Mouse (Mus musculus) stomach, embryonic 16.5 days (tissue): Measurements from ENCODE around the gene Aup1. TPM values are rescaled to one million over a fixed set of nuclear protein-coding genes. Genes with fewer than 3 reads are reported as not detected.

ENCODE experiments used
- ATAC-seq: fragments of 200-750 bp; cut with Nextera tagmentation; 2 replicates; pipeline ENCODE4 v1.8.0; 2017; ENCODE audit warnings: moderate number of reproducible peaks, moderate TSS enrichment; ENCODE audit not compliant: insufficient read depth, low FRiP score
- H3K27ac ChIP-seq: fragments of 300-500 bp; sonication (generic); 2 replicates; pipeline ENCODE4 v1.5.1; 2014; ENCODE audit warnings: low read length
- H3K27me3 ChIP-seq: fragments of 300-500 bp; sonication (generic); 2 replicates; pipeline ENCODE4 v1.6.1; 2014; ENCODE audit warnings: low read length, control low read depth, mixed read lengths; ENCODE audit not compliant: control insufficient read depth, insufficient read depth
- H3K36me3 ChIP-seq: fragments of 300-500 bp; sonication (generic); 2 replicates; pipeline ENCODE4 v1.6.1; 2014; ENCODE audit warnings: low read length; ENCODE audit not compliant: control insufficient read depth, insufficient read depth
- H3K4me1 ChIP-seq: fragments of 300-500 bp; sonication (generic); 2 replicates; pipeline ENCODE4 v1.6.1; 2014; ENCODE audit warnings: low read length, control low read depth, mixed read lengths; ENCODE audit not compliant: control insufficient read depth, insufficient read depth
- H3K4me2 ChIP-seq: fragments of 300-500 bp; sonication (generic); 2 replicates; pipeline ENCODE4 v1.6.1; 2014; ENCODE audit warnings: low read depth, low read length, mixed read lengths
- H3K4me3 ChIP-seq: fragments of 300-500 bp; sonication (generic); replicated peaks from 2 replicates; pipeline ENCODE4 v1.5.1; 2014; ENCODE audit warnings: mild to moderate bottlenecking, low read length
- H3K9ac ChIP-seq: fragments of 300-500 bp; sonication (generic); 2 replicates; pipeline ENCODE4 v1.6.1; 2014; ENCODE audit warnings: low read length
- H3K9me3 ChIP-seq: fragments of 300-500 bp; sonication (generic); replicated peaks from 2 replicates; pipeline ENCODE4 v1.6.1; 2016; ENCODE audit warnings: low read length, control low read depth; ENCODE audit not compliant: control insufficient read depth
- WGBS: fragments of 180-500 bp; shearing (Covaris S2); extraction: QIAGEN DNeasy Blood & Tissue Kit; methylation state at CpG from one replicate; pipeline ENCODE4 v1.1.7; 2014; 5-methylcytosine and 5-hydroxymethylcytosine counted together
- polyA plus RNA-seq: library from polyadenylated mRNA; unstranded; fragments of >200 nt; fragmentation: Nextera tagmentation; extraction: Ambion mirVana; gene quantifications from 2 replicates; pipeline ENCODE4 v1.2.1, GENCODE M21; 2015

Aup1 gene
- polyA plus RNA-seq, 1 experiment from 2014 or later: 228 TPM

- H3K27me3 ChIP-seq: no peaks in the 10 kb centered on the region
- WGBS: under 1% methylated on average over 50 of the region's 50 CpGs
- H3K4me3 ChIP-seq: peak within 1 kb of the TSS; percentile 92
- no peaks in the 10 kb centered on the region for H3K9me3 ChIP-seq
- H3K36me3 ChIP-seq: no peaks in the 10 kb centered on the region
- peaks cover 15% of the 10 kb centered on the region for H3K4me1 ChIP-seq
- H3K27ac ChIP-seq: peak within 1 kb of the TSS; percentile 81
- H3K9ac ChIP-seq: peak within 1 kb of the TSS; percentile 93
- H3K4me2 ChIP-seq: peak within 1 kb of the TSS; percentile 89
- ATAC-seq: peak; percentile 9
Measured at GRCm38 (mm10) chr6:83054871-83055431, 630 bp downstream of the Aup1 start, which contains the start of gene Htra2. Gene Htra2, minus strand, starts transcription at chr6:83055273.

GRCm38 (mm10) chr6:83057790-83058189 is 3.5 kb downstream of the Aup1 start, which contains the start of gene Dqx1:
Gene Dqx1, plus strand, starts transcription at chr6:83057844.
- Histone ChIP-seq H3K36me3 (no peaks in the 10 kb centered on the region), H3K9ac (peak within 1 kb of the TSS; percentile 57), H3K4me1 (peaks cover 12% of the 10 kb centered on the region), H3K27me3 (peaks cover 8% of the 10 kb centered on the region), H3K4me3 (peak within 1 kb of the TSS; percentile 32), H3K4me2 (peak within 1 kb of the TSS; percentile 43), H3K9me3 (no peaks in the 10 kb centered on the region), H3K27ac (peak within 1 kb of the TSS; percentile 58; the same call in 1 of the 2 replicates)
- peak; percentile 59 for ATAC-seq
- WGBS: 36% methylated on average over 3 of the region's 3 CpGs

GRCm38 (mm10) chr6:83058725-83059124 is 4.4 kb downstream of the Aup1 start:
- H3K9me3 ChIP-seq: no peaks in the 10 kb centered on the region
- ATAC-seq: no peak
- WGBS: 89% methylated on average over 2 of the region's 2 CpGs
- H3K36me3 ChIP-seq: no peaks in the 10 kb centered on the region
- peak overlapping the region; percentile 32 for H3K4me3 ChIP-seq
- H3K4me2 ChIP-seq: peak overlapping the region; percentile 43
- peak overlapping the region; percentile 57 for H3K9ac ChIP-seq
- H3K27me3 ChIP-seq: peaks cover 17% of the 10 kb centered on the region
- peaks cover 9% of the 10 kb centered on the region for H3K4me1 ChIP-seq
- no peak overlapping the region for H3K27ac ChIP-seq

- Histone ChIP-seq H3K27me3 (peaks cover 87% of the 10 kb centered on the region), H3K4me3 (no peak overlapping the region), H3K9me3 (no peaks in the 10 kb centered on the region), H3K4me1 (peaks cover 7% of the 10 kb centered on the region), H3K36me3 (no peaks in the 10 kb centered on the region), H3K9ac (no peak overlapping the region), H3K4me2 (no peak overlapping the region), H3K27ac (no peak overlapping the region)
- ATAC-seq: no peak
- 33% methylated on average over 8 of the region's 8 CpGs for WGBS
Measured at GRCm38 (mm10) chr6:83065995-83066394, 11.7 kb downstream of the Aup1 start.

GRCm38 (mm10) chr6:83066441-83066840 is 12.1 kb downstream of the Aup1 start:
- Histone ChIP-seq H3K4me1 (peaks cover 11% of the 10 kb centered on the region), H3K4me2 (no peak overlapping the region), H3K4me3 (no peak overlapping the region), H3K27me3 (peaks cover 92% of the 10 kb centered on the region), H3K9me3 (no peaks in the 10 kb centered on the region), H3K9ac (no peak overlapping the region), H3K27ac (no peak overlapping the region), H3K36me3 (no peaks in the 10 kb centered on the region)
- WGBS: 32% methylated on average over 6 of the region's 6 CpGs
- ATAC-seq: no peak

GRCm38 (mm10) chr6:83068221-83068620 is 13.9 kb downstream of the Aup1 start:
- no peak for ATAC-seq
- no peak overlapping the region; the same call in 1 of the 2 replicates for H3K4me2 ChIP-seq
- no peaks in the 10 kb centered on the region for H3K36me3 ChIP-seq
- H3K9me3 ChIP-seq: no peaks in the 10 kb centered on the region
- H3K4me1 ChIP-seq: peaks cover 11% of the 10 kb centered on the region
- no peak overlapping the region for H3K27ac ChIP-seq
- peaks cover 96% of the 10 kb centered on the region for H3K27me3 ChIP-seq
- WGBS: 9% methylated on average over 8 of the region's 8 CpGs
- no peak overlapping the region for H3K9ac ChIP-seq
- peak overlapping the region; percentile 28 for H3K4me3 ChIP-seq

GRCm38 (mm10) chr6:83068706-83069487 is 14.6 kb downstream of the Aup1 start:
- ATAC-seq: no peak
- WGBS: 1% methylated on average over 81 of the region's 81 CpGs
- peaks cover 11% of the 10 kb centered on the region for H3K4me1 ChIP-seq
- H3K36me3 ChIP-seq: no peaks in the 10 kb centered on the region
- H3K4me2 ChIP-seq: peak overlapping the region; percentile 40
- no peaks in the 10 kb centered on the region for H3K9me3 ChIP-seq
- H3K9ac ChIP-seq: no peak overlapping the region; the same call in 1 of the 2 replicates
- H3K27ac ChIP-seq: no peak overlapping the region
- peak overlapping the region; percentile 28 for H3K4me3 ChIP-seq
- H3K27me3 ChIP-seq: peaks cover 95% of the 10 kb centered on the region

- under 1% methylated on average over 69 of the region's 69 CpGs for WGBS
- peaks cover 11% of the 10 kb centered on the region for H3K4me1 ChIP-seq
- H3K9me3 ChIP-seq: no peaks in the 10 kb centered on the region
- peak overlapping the region; percentile 28 for H3K4me3 ChIP-seq
- peak; percentile 22; the same call in 1 of the 2 replicates for ATAC-seq
- H3K9ac ChIP-seq: peak overlapping the region; percentile 39; the same call in 1 of the 2 replicates
- H3K4me2 ChIP-seq: peak overlapping the region; percentile 11; the same call in 1 of the 2 replicates
- no peak overlapping the region for H3K27ac ChIP-seq
- peaks cover 95% of the 10 kb centered on the region for H3K27me3 ChIP-seq
- H3K36me3 ChIP-seq: no peaks in the 10 kb centered on the region
Measured at GRCm38 (mm10) chr6:83069488-83070246, 15.3 kb downstream of the Aup1 start.

GRCm38 (mm10) chr6:83070247-83070310 is 15.8 kb downstream of the Aup1 start, which contains the start of gene Tlx2:
Gene Tlx2, minus strand, starts transcription at chr6:83070293.
- ATAC-seq: no peak
- Histone ChIP-seq H3K9ac (peak within 1 kb of the TSS; percentile 39; the same call in 1 of the 2 replicates), H3K4me1 (peaks cover 11% of the 10 kb centered on the region), H3K27ac (no peak within 1 kb of the TSS), H3K27me3 (peaks cover 95% of the 10 kb centered on the region), H3K4me2 (peak within 1 kb of the TSS; percentile 40; the same call in 1 of the 2 replicates), H3K36me3 (no peaks in the 10 kb centered on the region), H3K4me3 (peak within 1 kb of the TSS; percentile 28), H3K9me3 (no peaks in the 10 kb centered on the region)
- WGBS: 2% methylated on average over 10 of the region's 10 CpGs
